Mouse (Mus musculus) R1 (cell line): ENCODE data around the gene Wiz.

Source experiments
- DNase-seq: peaks from one replicate; pipeline ENCODE4 v3.0.0-alpha.2; 2018; ENCODE audit warnings: low read depth, low spot score

The Wiz gene

DNA sequence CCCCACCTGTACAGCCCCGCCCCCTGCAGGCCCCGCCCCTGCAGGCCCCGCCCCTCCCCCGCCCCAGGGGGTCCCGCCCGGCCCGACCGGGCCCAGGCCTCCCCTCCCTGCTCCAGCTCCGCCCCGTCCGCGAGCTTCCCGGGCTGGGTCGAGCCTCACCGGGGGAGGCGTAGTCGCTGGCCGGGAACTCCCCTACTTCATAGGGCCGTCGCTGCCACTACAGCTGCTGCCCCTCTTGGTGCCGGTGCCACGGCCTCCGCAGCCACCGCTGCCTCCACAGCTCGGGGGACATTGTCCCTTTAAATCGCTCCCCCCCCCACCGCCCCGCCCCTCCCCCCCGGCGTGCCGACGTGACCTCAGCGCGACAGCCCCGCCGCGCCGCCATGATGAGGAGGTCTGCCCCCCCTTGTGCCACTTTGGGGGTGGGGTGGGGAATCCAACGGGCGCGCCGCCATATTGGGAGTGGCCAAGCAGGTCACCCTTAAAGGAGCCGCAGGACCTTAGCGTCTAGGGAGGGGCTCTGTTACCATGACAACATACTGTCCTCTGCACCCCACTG is at the start of gene Wiz:
Gene Wiz, minus strand, starts transcription at position 339 of the 559 bp plus-strand sequence.
- DNase-seq, result peak; percentile 91

DNA sequence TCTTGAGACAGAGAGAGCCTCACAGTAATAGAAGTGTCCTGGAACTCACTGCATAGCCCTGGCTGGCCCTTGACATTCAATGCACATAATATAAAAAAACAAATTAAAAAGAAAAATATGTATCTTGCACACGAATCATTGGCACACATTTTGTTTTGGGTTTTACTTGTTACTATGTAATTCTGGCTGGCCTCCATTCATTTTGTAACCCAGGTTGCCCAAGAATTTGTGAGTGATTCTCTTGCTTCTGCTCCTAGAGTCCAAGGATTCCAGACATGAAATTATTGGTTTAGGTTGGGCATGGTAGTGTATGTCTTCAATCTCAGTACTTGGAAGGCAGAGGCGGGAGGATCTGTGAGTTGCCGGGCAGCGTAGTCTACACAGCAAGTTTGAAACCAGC is 47.9 kb upstream of the Wiz start:
- no peak for DNase-seq

- no peak for DNase-seq
Measured at GRCm38 (mm10) chr17:32435151-32435550, 45.9 kb upstream of the Wiz start.

GRCm38 (mm10) chr17:32434324-32434723 is 45.1 kb upstream of the Wiz start:
- DNase-seq, result no peak

DNA sequence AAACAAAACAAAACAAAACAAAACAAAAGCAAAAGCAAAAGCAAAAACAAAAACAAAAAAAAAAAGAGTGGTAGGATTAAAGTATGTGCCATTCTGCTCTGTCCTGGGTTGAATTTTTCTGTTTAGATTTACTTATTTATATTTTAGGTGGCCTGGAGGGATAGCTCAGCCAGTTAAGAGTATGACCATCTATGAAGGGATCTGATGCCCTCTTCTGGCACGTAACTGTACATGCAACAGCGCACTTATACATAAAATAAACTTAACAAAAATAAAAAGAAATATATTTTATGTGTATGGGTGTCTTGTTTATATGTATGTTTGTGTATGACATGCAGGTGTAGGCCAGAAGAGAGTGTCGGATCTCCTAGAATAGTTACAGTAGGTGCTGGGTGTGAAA is 42.7 kb upstream of the Wiz start:
- peak; percentile 30 for DNase-seq

DNA sequence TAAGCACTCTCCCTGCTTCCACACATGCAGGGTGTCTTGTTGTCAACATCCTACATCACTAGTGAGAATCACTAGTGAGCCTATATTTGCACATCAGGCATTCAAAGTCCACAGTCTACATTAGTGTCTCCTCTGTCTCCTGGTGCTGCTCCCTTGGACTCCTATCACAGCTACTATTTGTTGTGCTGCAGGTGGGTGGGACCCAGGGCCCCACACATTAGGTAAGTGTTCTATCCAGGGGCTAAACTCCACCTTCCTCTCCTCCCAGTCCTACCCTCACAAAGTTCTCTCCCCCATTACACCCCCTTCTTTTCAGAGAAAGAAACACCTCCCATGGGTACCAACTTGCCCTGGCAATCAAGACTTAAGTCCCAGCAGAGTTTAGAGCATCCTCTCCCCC is 37.4 kb upstream of the Wiz start:
- no peak for DNase-seq

GRCm38 (mm10) chr17:32424034-32424433 is 34.8 kb upstream of the Wiz start, which contains the start of gene Pglyrp2:
Pglyrp2 (minus strand) TSS chr17:32424167.
- DNase-seq, result no peak

- no peak for DNase-seq
Measured at GRCm38 (mm10) chr17:32420781-32421180, 31.5 kb upstream of the Wiz start.

GRCm38 (mm10) chr17:32419989-32420388 is 30.8 kb upstream of the Wiz start:
- no peak for DNase-seq

- no peak for DNase-seq
Measured at GRCm38 (mm10) chr17:32416771-32417170, 27.5 kb upstream of the Wiz start.

- DNase-seq, result peak; percentile 27
Measured at GRCm38 (mm10) chr17:32415417-32416020, 26.3 kb upstream of the Wiz start.

DNA sequence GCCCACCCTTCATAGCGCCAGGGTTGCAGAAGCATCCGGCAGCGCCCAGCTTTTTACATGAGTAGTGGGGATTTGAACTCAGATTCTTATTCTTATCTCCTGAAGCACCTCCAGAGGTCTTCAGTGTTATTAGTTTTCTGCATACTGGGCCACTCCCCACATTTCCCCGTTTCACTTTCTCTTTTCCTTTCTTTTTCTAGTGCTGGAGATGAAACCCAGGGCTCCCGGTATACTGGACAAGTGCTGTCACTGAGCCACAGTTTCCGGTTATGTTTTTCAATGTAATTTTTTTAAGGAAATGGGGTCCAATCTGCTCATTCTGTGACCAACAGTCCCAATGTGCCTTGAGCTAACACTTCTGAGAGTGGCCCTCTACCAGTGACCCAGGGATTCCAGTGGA is 22.7 kb upstream of the Wiz start:
- DNase-seq, result no peak

GRCm38 (mm10) chr17:32403417-32403816 is 14.2 kb upstream of the Wiz start, which contains the start of gene Rasal3:
Rasal3 (minus strand) TSS chr17:32403583.
- peak; percentile 8 for DNase-seq

GRCm38 (mm10) chr17:32402779-32403157 is 13.5 kb upstream of the Wiz start:
- DNase-seq, result no peak

DNA sequence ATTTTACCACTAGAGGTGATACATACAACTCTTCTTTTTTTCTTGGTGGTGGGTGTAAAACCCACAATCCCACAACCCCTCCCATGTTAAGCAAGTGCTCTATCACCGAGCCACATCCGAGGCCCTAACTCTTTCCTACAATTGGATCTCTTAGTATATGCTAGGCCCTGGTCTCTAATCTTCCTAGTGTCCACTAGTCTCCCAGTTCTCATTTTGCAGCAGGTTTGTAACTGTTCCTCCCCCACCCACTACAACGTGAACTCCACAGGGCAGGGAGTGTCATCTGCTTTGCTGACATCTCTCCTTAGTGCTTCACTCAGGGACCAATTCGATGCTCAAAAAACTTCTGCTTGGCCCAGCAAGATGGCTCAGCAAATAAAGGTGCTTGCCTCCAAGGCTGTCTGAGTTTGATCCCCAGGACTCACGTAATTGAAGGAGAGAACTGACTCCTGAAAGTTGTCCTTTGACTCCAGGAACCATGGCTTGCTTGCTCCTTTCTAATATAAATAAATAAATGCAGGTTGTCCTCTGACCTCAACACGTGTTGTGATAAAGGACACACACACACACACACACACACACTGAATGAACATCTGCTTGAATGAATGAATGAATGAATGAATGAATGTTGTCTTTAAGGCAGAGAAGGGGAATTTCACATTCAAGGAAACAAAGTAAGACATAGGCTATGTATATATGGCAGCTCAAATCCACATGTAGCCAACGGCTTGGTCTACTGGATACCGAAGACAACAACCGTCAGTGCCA is 13.0 kb upstream of the Wiz start:
- DNase-seq, result no peak

DNA sequence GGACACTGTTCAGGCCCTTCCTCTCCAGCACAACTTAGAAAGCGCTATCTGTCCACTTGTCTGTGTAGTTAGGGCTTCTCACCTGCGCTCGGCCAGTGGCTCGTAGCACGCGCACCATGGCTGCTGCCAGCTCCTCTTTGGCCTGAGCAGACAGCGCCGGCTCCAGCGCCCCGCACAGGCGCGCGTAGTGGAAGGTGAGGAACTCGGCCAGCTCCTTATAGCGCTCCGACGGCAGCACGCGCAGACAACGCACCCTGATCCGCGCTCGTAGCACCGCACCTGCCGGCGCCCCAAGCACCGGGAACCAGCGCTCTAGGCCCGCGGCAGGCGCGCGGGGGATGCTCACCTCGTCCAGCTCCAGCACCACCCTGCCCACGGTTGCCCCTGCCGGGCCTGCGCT is 7.0 kb upstream of the Wiz start:
- DNase-seq, result peak; percentile 62

GRCm38 (mm10) chr17:32393944-32394343 is 4.7 kb upstream of the Wiz start:
- no peak for DNase-seq

DNA sequence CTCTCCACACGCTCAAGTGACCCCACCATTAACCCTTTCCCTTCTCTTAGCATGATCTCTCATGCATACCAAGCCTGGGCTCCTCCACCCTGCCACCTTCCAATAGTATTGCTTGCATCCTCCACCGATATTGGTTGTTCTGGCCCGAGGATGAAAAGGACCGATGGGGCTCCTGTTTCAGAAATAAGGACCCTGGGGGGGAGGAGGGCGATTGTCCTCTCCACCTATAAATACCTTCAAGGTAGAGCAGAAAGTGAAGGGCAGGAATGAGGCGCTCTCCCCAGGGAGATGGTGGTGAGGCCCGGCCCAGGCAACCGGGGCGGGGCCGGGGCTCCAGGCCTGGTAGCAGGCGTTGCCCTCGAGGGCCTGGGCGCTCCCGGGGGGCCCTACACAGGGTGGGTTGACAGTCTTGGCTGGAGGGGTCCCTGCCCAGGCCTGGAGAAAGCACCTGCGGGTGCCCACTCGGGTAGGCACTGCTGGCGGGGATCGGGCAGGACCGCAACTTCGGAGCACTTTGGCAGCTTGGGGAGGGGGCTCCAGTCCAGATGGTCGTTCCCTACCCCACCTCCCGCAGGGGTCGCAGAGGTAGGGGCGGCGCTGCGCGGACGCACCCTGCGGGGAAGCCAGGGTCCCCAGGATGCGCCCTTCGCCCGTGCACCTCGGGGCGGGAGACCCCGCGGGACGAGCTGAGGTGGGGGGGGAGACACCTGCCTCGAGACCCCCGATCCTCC is 704 bp downstream of the Wiz start:
- peak; percentile 16 for DNase-seq

- no peak for DNase-seq
Measured at GRCm38 (mm10) chr17:32387986-32388369, 1.3 kb downstream of the Wiz start.

DNA sequence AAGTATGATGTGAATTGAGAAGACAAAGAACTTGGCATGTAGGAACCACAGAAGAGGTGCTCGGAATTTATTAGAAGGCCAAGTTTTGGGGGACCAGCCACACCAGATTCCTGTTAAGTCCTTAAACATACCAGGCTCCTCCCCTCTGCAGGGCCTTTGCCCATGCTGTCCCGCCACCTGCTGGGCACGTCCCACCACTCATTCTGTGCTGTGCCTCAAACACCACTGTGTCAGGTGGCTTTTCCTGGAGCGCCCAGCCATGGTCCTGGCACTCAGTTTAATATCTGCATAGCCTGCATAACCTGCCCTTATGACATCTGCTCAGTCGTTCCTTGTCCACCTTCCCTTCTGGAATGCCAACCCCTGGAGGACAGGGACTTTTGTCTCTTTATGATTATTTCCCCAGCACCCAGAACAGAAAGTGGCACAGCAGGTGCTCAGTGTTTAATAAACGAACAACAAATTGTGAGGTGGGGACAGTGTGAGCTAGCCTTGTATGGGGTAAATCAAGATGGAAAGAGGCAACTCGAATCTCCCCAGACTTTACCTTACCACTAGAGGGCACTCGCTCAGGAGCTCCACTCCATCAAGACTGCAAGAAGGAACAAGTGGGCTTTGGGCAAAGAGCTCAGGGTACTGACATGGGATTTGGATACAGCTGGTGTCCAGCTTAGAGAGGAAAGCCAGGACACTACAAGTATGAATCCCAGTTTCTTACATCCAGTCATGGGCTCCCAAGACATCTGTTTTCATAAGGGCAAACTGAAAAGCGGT is 2.4 kb downstream of the Wiz start:
- DNase-seq, result peak; percentile 71

GRCm38 (mm10) chr17:32383661-32384060 is 5.6 kb downstream of the Wiz start:
- DNase-seq, result no peak

GRCm38 (mm10) chr17:32382576-32382975 is 6.7 kb downstream of the Wiz start:
- no peak for DNase-seq
